ENCODE assay signal across 20 mouse cellular contexts in genomic region chrX:13521288-13521687, GRCm38 (mm10). TPM values are rescaled to one million over a fixed set of nuclear protein-coding genes. Genes with fewer than 3 reads are reported as not detected.
DNase-seq lines count a peak whose midpoint lies in the region; ATAC-seq and TF ChIP-seq lines count a peak whose summit lies in the region.
"Had no signal": no experiment of that assay in that cellular context is flagged by ENCODE, and none has a peak within 500 bp of the region (broad histone marks: within the 10 kb centered on the region; RNA-seq: fewer than 3 reads in every experiment).

No protein-coding gene starts in this region.

- H3K4me2 ChIP-seq in heart, embryonic 12.5 days, result no peak overlapping the region
- H3K4me2 ChIP-seq: embryonic facial prominence, embryonic 13.5 days; embryonic facial prominence, embryonic 15.5 days; forebrain, embryonic 12.5 days had no signal

- no peak for TF ChIP-seq CTCF in gastrocnemius, adult 2 months (IDR thresholded peaks at IDR 0.05)
- TF ChIP-seq CTCF in heart, adult 2 months (IDR thresholded peaks at IDR 0.05), result no peak

- TF ChIP-seq POLR2A in heart, adult 2 months (IDR thresholded peaks at IDR 0.05; ENCODE audit: insufficient read depth, low read depth, low read length), result no peak

- no peaks in the 10 kb centered on the region for H3K79me2 ChIP-seq in heart, adult 2 months (replicated peaks; ENCODE audit: control insufficient read depth, insufficient read depth, low read length)

- intact Hi-C loops in gastrocnemius, adult 2 months (cut with DNase I), result no loop called here
- intact Hi-C loops in heart, adult 2 months (cut with DNase I), result no loop called here

- TF ChIP-seq EP300 in heart, adult 2 months (IDR thresholded peaks at IDR 0.05; ENCODE audit: insufficient read depth, low read depth, low read length), result no peak

- H3K9me3 ChIP-seq in heart, embryonic 12.5 days (replicated peaks), result no peaks in the 10 kb centered on the region
- H3K9me3 ChIP-seq: embryonic facial prominence, embryonic 13.5 days; embryonic facial prominence, embryonic 15.5 days; forebrain, embryonic 10.5 days; forebrain, embryonic 12.5 days had no signal

- WGBS in heart, adult 2 months, result 74% methylated on average over 8 of the region's 8 CpGs
- 87% methylated on average over 8 of the region's 8 CpGs for WGBS in heart, embryonic 12.5 days

- H3K9ac ChIP-seq in heart, adult 2 months (ENCODE audit: low read depth, low read length), result no peak overlapping the region
- H3K9ac ChIP-seq in heart, embryonic 12.5 days, result no peak overlapping the region
- H3K9ac ChIP-seq: embryonic facial prominence, embryonic 13.5 days; embryonic facial prominence, embryonic 15.5 days; forebrain, embryonic 12.5 days had no signal

- H3K27me3 ChIP-seq in heart, adult 2 months (ENCODE audit: control insufficient read depth, insufficient read depth, low read length), result no peaks in the 10 kb centered on the region
- peaks cover 34% of the 10 kb centered on the region for H3K27me3 ChIP-seq in heart, embryonic 12.5 days (replicated peaks)

- peak overlapping the region; percentile 43; the same call in 1 of the 2 replicates for H3K27ac ChIP-seq in gastrocnemius, adult 2 months
- peak overlapping the region; percentile 36 for H3K27ac ChIP-seq in heart, adult 2 months
- no peak overlapping the region for H3K27ac ChIP-seq in heart, embryonic 12.5 days (ENCODE audit: poor library complexity, severe bottlenecking)
- H3K27ac ChIP-seq: embryonic facial prominence, embryonic 13.5 days; embryonic facial prominence, embryonic 15.5 days; forebrain, embryonic 10.5 days; forebrain, embryonic 12.5 days had no signal

- no peak overlapping the region for H3K4me3 ChIP-seq in gastrocnemius, adult 2 months
- H3K4me3 ChIP-seq in heart, adult 2 months, result no peak overlapping the region
- H3K4me3 ChIP-seq in heart, embryonic 12.5 days, result no peak overlapping the region
- H3K4me3 ChIP-seq: embryonic facial prominence, embryonic 13.5 days; embryonic facial prominence, embryonic 15.5 days; erythroblast, embryonic 14.5 days; forebrain, embryonic 10.5 days; forebrain, embryonic 12.5 days had no signal

- no peaks in the 10 kb centered on the region for H3K36me3 ChIP-seq in heart, adult 2 months (ENCODE audit: control insufficient read depth, insufficient read depth, low read length)
- no peaks in the 10 kb centered on the region for H3K36me3 ChIP-seq in heart, embryonic 12.5 days
- H3K36me3 ChIP-seq: embryonic facial prominence, embryonic 15.5 days; forebrain, embryonic 12.5 days had no signal

- ATAC-seq in heart, embryonic 12.5 days (ENCODE audit: insufficient number of reproducible peaks, low FRiP score), result no peak
- ATAC-seq: forebrain, embryonic 14.5 days had no signal

- no peak for DNase-seq in gastrocnemius, adult 2 months
- no peak for DNase-seq in gastrocnemius, adult 8-10 months (ENCODE audit: low spot score in 2 of 2)
- peak; percentile 90 for DNase-seq in heart, adult 11 months
- no peak for DNase-seq in heart, postnatal 4 days
- no peak for DNase-seq in heart, adult 2 months
- DNase-seq: adrenal gland, adult 2 months; adrenal gland, postnatal 10 days; adrenal gland, postnatal 25 days; cerebellum, adult 11 months; cerebellum, adult 8-10 months; embryo, embryonic 11 days had no signal

- peaks cover 13% of the 10 kb centered on the region for H3K4me1 ChIP-seq in heart, adult 2 months (ENCODE audit: control insufficient read depth, insufficient read depth, low read length)
- peaks cover 9% of the 10 kb centered on the region for H3K4me1 ChIP-seq in heart, embryonic 12.5 days (replicated peaks)
- H3K4me1 ChIP-seq: embryonic facial prominence, embryonic 13.5 days; embryonic facial prominence, embryonic 15.5 days; forebrain, embryonic 10.5 days; forebrain, embryonic 12.5 days had no signal

RNA-seq across cellular contexts. Expression of gene Nyx, which starts 55.4 kb away (rescaled TPM):
- total RNA-seq in gastrocnemius, adult 2 months (2021), result under 1 TPM in 1 of 2 experiments, not detected in 1; 0.03 TPM
- total RNA-seq in gastrocnemius, adult 8-10 months (2022), result under 1 TPM in 2 of 4 experiments, not detected in 2; 0.05 to 0.11 TPM
- under 1 TPM; 0.14 to 0.24 TPM for total RNA-seq in heart, postnatal 4 days (2021)
- total RNA-seq in heart, adult 2 months (2021), result under 1 TPM; 0.23 TPM
- polyA plus RNA-seq in heart, adult 2 months (2012; rRNA removed), result 0.14 and 0.20 TPM in 2 replicates
- 0.05 TPM in 2 replicates for polyA plus RNA-seq in heart, embryonic 12.5 days (2016; fragmentation: Nextera tagmentation; extraction: Ambion mirVana)
- total RNA-seq: common myeloid progenitor, adult 5-6 weeks had no signal
- polyA plus RNA-seq: embryonic facial prominence, embryonic 11.5 days; erythroblast, embryonic 14.5 days had no signal
